Mouse (Mus musculus) frontal cortex, adult 2 months (tissue): Measurements from ENCODE around the gene Hs2st1. TPM values are rescaled to one million over a fixed set of nuclear protein-coding genes. Genes with fewer than 3 reads are reported as not detected.

Source experiments
- DNase-seq, 2 experiments: peaks; one replicate each; pipeline ENCODE4 v3.0.0; 2022; ENCODE audit warnings: low spot score in 1 of 2; ENCODE audit errors: extremely low spot score in 1 of 2
- polyA plus RNA-seq: library from polyadenylated mRNA; depleted of rRNA; stranded (reverse); fragments of >200 nt; gene quantifications from 2 replicates; pipeline ENCODE4 v1.2.3, GENCODE M21; 2012

The Hs2st1 gene
- polyA plus RNA-seq, 1 experiment, result 21.7 TPM

DNA sequence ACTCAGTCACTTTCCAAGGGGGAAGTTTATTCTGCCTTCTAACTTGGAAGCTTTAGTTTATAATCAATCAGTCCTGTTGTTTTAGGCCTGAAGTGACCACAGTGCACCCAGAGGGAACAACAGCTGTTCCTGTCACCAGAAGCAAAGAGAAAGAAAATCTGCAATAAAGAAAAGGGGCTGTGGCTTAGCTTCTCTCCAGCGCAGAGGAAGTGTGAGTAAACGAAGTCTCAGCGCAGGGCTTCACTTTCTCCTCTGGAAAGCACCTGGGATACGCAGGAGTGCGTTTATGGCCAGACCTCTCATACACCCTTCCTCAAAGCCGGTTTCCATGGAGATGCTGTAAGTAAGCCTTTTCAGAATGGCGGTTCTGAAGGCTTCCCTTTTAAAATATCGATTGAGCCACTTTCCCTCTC is 110.7 kb downstream of the Hs2st1 start:
- DNase-seq, result no peak

DNA sequence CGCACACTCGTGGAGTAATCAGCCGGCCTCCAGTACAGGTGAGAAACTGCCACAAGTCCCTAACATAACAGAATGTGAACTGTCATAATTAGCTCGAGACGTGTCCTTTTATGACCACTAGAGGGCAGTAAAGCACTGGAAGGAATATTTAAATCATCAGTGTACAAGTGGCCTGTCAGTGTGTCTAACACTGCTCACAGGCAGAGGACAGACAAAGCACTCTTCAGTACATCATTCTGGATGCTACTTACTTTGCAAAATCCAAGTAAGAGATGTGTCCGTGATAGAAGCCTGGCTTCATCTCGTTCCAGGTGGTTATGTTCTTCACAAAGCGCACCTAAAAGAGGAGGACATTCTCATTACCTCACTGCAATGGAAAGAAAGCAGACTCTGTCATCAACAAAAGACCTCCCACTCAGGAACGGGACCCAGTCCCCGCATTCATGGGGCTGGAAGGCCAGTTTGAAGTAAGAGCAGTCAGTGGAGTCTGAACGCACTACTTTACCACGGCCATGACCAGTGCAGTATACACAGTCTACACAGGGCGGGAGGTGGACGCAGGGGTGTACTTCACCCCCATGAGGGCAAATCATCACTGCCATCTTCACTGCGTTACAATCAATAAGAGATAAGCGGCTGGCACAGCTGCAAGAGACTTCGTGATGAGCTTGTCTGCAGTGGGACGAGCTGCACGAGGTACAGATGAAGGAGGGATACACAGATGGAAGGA is 116.1 kb downstream of the Hs2st1 start:
- DNase-seq, result peak; percentile 46 to 87

DNA sequence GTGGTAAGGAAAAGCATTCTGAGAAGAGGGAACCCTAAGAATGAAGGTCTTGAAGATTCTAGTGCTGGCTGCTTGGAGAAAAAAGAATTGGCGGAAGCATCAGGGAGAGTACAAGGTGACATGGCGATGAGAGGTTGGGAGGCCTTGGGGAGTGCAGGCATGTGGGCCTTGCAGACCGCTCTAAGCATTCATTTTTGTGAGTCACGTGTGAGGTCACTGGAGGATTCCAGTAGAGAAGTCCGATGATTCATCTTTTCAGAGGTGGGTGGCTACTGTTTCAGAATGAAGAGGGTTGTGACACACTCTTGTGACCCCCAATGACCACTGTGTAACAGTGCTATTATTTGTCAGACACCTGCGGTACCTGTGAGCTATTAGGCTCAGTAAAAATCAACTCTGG is 121.0 kb downstream of the Hs2st1 start:
- DNase-seq, result no peak

DNA sequence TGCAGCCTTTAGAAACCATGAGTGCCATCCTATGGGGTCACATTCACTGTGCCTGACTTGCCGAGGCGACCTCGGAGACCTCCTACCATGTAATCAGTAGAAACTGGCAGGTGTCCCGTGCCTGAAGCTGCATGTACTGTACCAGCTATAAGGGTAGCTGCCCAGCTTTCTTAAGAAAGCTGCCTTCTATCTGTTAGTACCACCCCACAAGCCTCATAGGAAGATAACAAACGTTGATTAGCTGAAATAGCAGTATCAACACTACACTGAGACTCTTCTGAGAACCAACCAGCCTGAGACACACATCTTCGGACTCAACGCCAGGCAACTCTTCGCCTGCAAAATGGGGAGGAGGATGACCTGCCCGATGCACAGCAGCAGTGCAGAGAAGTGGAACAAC is 122.1 kb downstream of the Hs2st1 start:
- no peak for DNase-seq

DNA sequence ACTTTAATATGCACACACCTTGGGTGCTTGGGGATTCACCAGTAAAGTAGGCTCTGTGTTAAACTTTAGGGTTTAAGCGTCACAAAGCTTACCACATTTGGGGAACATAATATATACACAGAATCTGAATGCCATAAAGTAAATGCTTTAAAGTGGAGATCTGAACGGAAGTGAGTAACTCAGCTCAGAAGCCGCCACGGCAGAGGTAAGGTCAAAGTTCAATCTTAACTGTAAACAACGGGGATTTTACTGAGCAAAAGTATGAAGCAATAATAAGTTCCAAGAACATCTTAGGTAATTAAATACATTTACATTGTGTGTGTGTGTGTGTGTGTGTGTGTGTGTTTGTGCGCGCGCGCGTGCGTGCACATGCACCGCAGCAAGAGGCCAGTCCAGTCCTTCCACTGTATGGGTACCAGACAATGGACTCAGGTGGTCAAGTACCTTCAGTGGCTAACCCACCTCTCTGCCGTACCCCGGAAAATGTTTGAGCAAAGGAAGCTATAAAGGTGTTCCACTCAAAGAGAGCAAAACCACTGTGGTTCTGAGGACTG is 123.8 kb downstream of the Hs2st1 start:
- DNase-seq, result no peak

DNA sequence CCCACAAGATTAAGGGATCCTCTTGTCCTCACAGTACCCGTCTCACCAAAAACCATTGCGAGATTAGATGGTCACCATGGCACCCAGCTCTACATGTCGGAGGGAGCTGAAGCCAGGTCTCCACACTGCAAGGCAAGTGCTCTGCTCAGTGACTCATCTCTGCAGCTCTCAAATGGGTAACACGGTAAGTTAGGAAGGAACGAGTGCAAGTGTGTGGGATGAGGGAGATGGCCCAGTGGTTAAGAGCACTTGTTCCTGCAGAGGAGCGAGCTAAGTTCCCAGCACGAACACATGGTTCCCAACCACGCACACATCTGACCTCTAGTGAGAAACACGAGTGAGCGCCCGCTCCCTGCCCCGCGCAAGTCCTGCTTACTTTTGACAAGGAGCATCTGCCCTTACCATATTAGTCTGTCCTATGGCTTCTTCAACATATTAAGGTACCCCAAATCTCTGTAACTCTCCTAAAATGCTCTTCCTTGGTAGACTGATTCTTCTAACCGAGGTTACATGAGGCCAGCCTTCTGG is 132.0 kb downstream of the Hs2st1 start:
- peak in 1 of 2 experiments; percentile 35 for DNase-seq

DNA sequence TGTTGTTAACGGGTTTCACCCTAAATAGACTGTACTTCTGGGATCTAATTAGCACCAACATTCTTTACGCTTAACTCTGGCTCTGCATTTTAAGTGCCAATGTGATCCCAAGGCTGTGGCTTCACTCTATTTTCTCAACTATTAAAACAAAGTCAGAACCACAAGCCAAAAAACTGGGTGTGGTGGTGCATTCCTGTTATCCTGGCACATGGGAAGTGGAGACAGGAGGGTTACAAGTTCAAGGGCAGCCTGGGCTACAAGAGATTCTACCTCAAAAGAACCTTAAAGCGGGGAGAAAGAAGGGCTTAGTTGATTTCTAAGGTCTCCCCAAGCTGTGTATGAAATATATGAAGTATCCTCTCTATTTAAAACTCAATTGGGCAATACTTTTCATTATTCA is 133.9 kb downstream of the Hs2st1 start:
- no peak for DNase-seq

DNA sequence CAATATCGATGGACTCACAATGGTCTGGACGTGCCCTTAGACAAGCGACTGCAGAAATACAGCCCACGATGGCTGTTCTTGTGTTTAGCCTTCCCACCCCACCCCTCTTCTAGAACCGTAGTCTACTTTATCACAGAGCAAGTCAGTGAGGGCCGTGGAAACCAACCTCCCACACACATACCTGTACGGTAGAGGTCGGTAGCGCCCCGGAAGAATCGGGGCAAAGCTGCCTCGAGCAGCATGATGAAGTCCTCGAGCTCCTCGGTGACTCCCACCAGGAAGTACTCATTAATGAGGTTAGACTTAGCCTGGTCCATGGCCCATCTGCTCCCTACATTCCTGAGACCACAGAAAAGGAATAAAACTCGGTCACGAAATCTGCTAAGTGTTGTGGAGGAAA is 134.7 kb downstream of the Hs2st1 start:
- no peak for DNase-seq

DNA sequence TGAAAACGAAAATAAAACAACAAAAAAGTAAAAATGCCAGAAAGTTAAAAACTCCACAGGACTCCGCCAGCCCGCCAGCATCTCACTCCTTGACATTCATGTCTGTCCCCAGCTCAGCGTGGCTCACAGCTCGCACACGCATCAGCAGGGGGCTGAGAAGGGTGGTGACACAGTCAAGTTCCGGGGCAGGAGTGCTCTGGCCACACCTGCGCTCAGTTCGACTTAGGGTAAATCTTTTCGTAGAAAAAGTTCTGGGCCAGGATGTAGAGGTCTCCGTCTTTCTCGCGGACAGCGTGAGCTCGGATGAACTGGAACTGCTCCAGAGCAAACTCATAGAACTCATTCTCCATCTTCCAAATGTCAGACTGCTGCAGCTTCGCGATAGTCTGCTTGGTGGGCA is 135.7 kb downstream of the Hs2st1 start:
- DNase-seq, result no peak

DNA sequence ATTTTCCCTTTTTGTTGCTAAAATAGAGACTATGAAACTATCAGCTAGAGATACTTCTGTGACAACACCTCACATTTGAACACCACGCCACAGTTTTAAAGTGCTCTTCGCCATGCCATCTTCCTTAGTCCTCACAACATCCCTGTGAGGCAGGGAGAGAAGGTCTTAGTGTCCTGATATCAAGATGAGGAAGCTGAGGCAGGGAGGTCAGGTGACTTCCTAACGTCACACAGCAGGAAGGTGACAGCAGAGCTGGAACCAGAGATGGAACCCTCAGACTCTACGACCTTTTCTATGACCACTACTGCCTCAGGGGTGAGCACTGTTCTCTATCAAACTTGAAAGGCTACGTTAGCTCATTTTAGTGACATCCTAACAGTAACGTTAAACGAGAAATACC is 136.9 kb downstream of the Hs2st1 start:
- DNase-seq, result no peak

DNA sequence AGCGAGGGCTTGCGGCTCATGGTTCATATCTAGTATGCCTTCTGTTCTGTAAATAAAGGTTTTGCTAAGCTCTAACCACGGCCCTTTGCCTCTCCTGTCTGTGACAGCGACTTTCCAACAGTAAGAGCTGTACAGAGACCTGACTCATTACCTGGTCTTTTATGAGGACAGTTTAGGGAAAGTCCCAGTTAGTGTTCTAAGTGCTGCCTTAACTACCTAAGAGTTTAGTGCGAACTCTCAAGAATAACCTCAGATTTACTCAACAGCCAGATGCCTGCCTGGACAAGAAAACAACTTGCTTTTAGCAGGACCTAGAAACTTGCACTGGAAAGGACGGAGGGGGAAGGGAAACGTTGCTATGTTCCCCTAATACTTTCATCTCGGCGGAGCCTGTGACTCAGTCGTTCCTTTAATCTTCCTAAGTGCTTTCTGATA is 137.8 kb downstream of the Hs2st1 start:
- no peak for DNase-seq

DNA sequence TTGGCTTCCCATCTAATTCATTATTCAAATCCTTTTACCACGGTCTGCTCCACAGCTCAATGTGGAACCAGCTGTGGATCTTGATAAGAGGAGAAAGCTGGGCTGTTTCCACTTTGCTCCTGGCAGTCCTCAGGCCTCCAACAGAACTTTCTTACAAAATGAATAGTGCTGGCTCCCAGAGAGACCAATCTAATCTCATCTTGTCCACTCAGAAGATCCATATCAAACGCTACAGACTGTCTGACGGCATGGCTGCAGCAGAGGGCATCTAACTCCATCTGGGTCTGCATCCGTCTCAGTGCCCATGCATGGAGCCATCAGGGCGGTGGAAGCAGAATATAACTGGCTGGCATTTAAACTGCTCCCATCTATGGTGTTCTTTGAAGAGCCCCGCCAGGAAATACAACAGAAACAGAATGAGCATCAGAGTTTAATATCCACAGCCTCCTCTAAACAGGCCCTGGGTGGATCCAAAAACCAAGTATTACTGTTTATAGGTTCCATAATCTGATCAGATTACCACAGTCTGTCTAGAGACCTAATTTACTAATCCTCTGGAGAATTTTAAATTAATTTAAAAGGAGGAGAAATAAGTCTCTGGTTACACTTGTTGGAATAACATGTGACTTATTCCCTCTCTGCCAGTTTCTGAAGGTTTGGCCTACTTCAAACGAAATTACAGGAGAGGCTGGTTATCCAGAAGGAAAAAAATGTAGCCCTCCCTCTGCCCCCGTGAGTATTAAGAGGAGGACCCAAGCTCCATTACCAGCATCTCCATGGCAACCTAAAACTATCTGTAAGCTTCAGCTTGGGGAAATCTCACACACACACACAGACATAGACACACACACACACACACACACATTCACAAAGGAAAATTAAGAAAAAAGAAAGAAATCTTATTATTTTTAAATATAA is 141.2 kb downstream of the Hs2st1 start:
- DNase-seq, result no peak

DNA sequence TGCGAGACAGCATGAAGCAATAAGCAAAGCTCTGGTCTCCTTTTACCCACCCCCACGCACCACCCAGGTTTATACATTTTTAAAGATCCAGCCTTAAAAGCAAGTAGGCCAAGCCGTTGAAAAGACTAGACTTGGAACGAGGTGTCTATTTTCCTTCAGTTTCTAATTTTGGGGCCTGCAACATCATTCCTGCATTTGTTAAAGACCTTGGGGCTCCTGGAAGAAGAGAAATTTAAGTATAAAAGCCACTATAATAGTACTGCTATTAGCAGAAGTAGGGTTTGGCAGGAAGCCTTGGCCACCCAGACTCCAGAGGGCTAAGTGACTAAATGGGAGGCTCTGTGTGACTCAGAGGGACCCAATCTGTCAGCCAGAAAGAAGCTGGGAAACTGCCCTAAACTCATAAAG is 144.9 kb downstream of the Hs2st1 start:
- peak; percentile 79 to 88 for DNase-seq

DNA sequence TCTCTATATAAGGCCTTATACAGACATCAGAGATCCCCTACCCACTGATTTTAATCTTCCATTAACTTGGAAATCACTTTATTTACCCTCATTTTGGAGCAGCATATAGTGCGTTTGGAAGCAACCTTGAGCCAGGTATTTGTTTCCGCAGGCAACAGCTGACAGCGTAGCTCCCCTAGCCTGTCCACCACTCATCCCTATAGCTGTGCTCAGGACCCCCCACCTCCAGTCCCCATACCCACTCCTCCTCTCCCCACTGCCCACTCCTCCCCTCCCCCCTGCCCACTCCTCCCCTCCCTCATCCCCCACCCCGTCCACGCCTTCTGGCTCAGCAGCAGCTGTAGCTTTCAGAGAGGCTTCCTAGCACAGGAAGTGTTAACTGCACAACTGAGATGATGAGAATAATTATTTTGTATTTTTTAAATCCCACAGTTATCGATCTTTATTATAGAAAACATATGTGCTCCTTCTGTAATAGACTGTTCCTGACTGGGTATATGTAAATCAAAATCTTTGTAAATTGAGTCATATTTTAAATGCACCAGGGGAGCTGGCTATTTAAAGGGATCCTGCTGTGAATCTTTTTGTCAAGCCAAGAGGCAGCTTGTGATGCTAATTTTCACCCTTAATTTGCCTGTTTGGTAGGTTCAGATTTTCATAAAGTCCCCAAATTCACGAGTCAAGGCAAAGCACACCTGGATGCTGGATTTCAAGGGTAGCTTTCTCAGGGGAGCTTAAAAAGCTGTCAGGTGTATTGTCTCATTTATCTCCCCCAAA is 148.4 kb downstream of the Hs2st1 start:
- no peak for DNase-seq

DNA sequence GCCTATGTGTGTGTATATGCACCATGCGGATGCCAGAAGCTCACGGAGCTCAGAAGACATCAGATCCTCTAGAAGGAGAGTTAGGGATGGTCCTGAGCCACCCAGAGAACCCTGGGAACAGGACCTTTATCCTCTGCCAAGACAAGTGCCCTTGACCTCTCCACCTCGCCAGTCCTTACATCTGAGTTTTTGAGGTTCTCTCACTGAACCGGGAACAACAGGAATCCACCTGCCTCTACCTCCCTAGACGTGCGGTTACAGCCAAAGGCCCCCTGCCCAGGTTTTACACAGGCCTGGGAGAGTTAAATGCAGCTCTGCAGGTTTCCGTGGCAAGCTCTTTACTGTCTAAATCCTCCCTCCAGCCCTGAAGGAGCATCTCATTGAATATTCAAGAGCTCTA is 156.2 kb downstream of the Hs2st1 start:
- no peak for DNase-seq

DNA sequence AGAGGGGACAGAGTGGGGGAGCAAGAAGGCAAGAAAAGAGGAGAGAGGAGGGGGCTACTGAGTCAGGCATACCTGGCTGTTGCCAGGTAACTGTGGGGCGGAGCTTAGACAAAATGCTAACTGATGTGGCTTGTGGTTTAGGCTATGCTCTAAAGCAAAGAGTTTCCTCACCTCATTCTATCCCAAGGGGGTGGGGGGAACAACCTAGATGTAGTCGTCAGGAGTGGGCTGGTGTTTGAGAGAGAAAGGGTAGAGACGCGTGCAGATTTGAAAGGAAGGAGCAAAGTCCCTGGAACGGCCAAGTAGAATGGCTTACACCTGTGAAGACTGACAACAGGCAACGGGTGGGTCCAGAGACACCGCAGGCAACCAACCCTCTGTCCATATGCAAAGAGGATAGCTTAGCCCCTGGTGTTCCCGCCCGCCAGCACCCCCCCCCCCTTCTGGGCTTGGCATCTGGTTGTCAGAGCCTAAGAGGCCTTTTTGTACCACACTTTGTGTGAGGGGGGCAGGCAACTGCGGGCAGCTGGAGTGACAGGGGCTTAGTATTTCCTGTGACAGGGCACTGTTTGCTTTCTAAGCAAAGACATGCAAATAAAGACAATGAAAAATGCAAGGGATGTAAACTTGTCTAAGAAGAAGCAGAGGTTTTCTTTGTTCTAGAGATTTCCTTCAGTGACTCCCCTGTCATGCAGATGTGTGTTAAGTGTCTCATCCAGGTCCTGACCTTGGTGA is 157.3 kb downstream of the Hs2st1 start:
- DNase-seq, result no peak

DNA sequence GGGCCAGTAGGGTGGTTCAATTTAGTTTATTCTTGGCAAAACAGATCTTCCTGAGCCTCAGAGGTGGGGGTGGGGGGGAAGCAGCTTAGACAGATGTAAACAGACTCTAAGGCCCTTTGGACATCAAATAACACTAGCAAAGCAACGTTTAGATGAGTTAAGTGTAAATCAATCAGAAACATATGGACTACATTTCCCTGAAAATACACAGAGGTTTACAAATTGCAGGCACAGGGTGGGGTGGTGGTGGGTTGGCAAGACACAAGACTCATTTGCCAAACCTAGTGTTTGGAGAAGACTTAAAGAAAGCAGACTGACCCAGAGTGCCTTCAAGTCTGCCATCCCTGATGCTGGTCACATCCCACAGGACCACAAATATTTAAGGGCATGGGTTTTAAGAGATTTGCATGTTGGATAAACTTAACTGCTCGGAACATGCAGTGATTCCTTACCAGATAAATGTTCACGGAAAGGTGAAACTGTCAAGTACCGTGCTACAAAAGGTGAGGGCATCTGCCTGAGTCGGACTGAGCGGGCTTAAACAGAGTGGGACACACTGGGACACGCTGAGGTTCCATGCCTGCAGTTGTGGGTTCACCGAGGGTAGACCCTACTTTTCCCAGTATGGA is 158.2 kb downstream of the Hs2st1 start:
- DNase-seq, result no peak

DNA sequence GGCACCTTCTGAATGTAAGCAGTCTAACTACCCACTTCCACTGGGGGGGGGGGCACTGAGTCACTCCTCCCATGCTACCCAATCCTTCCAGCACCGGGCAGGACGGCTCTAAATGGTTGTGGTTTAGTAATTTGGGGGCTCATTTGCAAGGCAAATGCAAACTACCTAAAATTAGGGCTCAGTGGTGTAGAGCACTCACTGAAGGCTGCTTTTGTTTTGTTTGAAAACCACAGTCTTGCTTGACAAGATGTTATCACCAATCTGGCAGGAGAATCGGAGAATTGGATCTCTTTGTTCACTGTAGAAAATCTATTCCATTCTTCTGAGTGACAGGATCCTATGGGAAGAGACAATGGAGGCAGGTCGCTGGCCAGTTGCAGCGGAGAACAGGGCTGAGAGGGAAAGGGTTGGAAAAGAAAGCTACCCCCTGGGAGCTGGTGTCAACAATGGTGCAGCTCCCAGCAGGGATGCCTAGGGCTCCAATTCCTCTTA is 158.9 kb downstream of the Hs2st1 start:
- no peak for DNase-seq

DNA sequence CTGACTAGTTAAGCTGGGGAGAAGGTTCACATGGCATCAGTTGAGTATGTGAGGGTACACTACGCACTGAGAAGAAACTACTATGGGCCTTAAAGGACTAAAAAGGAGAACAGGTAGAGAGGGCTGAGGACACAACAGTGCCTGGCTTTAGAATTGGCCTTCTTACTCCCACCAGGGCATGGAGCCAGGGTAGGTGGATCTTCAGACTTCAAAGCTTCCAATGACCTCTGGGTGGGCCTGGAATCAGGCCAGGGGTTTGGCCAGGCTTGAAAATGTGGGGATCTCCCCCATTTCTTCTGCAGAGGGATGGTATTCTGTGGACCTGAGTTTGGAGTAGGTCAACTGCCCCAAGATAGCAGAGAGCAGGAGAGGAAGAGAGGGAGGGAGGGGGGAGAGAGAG is 161.0 kb downstream of the Hs2st1 start:
- no peak for DNase-seq
